Mouse (Mus musculus) bone marrow macrophage, adult 2 months (primary cell): ENCODE measurements at regions not wholly inside any gene's neighbourhood (a gene's known extent, or its start where the extent isn't known, plus 50 kb on each side); places are given as distances from the start of the nearest gene placed in this dataset.

Experiments
- CTCF ChIP-seq: IDR thresholded peaks from 2 replicates; pipeline ENCODE4 v1.5.1; 2012; ENCODE audit warnings: low read depth, mild to moderate bottlenecking, low read length, moderate library complexity
- POLR2A ChIP-seq: IDR thresholded peaks from 2 replicates; pipeline ENCODE4 v1.6.1; 2012; ENCODE audit warnings: mild to moderate bottlenecking, low read depth, low read length, borderline replicate concordance

DNA sequence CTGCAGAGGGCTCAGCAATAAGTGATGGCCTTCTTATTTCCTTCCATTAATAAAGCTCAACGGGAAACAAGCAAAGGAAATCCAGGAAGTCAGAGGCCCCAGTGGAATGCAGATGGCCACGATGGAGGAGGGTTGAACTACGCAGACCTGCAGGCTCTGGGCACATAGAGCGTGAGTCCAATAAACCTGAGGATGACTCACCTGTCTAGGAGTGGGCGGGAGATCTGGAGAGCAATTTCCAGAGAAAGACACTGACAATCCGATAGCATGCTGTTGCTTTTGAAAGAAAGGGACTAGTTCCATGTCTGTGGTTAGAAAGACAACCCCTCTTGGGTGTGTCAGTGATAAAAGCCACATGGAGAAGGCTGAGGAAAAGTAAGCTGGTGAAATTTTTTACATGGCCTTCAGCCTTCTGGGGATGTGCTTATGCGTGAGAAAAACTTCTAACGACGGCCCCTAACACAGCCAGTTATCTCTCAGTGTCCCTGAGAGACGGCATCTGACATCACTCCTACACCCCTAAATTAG is 181.3 kb downstream of the Cand1 start:
- TF ChIP-seq CTCF (no peak), POLR2A (no peak)
